20 mouse cellular contexts compared by ENCODE assay signal in genomic region chr7:145148902-145149301, GRCm38 (mm10). TPM values are rescaled to one million over a fixed set of nuclear protein-coding genes. Genes with fewer than 3 reads are reported as not detected.
"Had no signal": no experiment of that assay in that cellular context is flagged by ENCODE, and none has a peak within 500 bp of the region (broad histone marks: within the 10 kb centered on the region; RNA-seq: fewer than 3 reads in every experiment).

No protein-coding gene starts in this region.

- H3K4me2 ChIP-seq: lung, embryonic 14.5 days; midbrain, embryonic 13.5 days had no signal

- H3K27ac ChIP-seq: kidney, postnatal 0 days; layer of hippocampus, adult 2 months; left cerebral cortex, adult 2 months; liver, embryonic 14.5 days; midbrain, embryonic 10.5 days; midbrain, embryonic 13.5 days had no signal

- H3K27me3 ChIP-seq: midbrain, embryonic 13.5 days had no signal

- ATAC-seq: intestine, embryonic 16.5 days; liver, postnatal 0 days; lung, postnatal 0 days; midbrain, embryonic 13.5 days had no signal

- DNase-seq: kidney, adult 2 months; layer of hippocampus, postnatal 36 days; liver, postnatal 0 days; lung, embryonic 14.5 days; thymus, adult 18-20 months; thymus, postnatal 25 days had no signal

- H3K4me3 ChIP-seq: layer of hippocampus, adult 2 months; left cerebral cortex, adult 2 months; midbrain, embryonic 10.5 days; midbrain, embryonic 13.5 days had no signal

- H3K9ac ChIP-seq: liver, embryonic 14.5 days; liver, postnatal 0 days; lung, embryonic 14.5 days; midbrain, embryonic 13.5 days had no signal

- H3K4me1 ChIP-seq: midbrain, embryonic 10.5 days had no signal

- H3K36me3 ChIP-seq: midbrain, embryonic 10.5 days; midbrain, embryonic 13.5 days had no signal

RNA-seq across cellular contexts. Expression of gene 1810010D01Rik, which starts 59.0 kb away (rescaled TPM):
- total RNA-seq: liver, adult 2 months; midbrain, postnatal 0 days had no signal
- polyA plus RNA-seq: kidney, embryonic 14.5 days; kidney, postnatal 0 days; limb, embryonic 11.5 days; liver, postnatal 0 days; midbrain, postnatal 0 days; neural tube, embryonic 11.5 days; neural tube, embryonic 14.5 days had no signal
